Mouse (Mus musculus) A20 (cell line): ENCODE measurements around the gene 9230110F15Rik.
"Not testable (repeated sequence)": the region's sequence is repeated elsewhere in the genome, so short reads cannot be mapped to it uniquely, and the experiment has no call there.

Experiments
- DNase-seq: peaks from one replicate; pipeline ENCODE4 v3.0.0-alpha.2; 2011; ENCODE audit warnings: low read depth, low spot score

9230110F15Rik gene

GRCm38 (mm10) chr9:35844050-35844449 is at the start of gene 9230110F15Rik:
TSS of gene 9230110F15Rik (minus strand) at chr9:35844150.
- no peak for DNase-seq

GRCm38 (mm10) chr9:35893112-35893511 is 49.2 kb upstream of the 9230110F15Rik start:
- not testable (repeated sequence) for DNase-seq

GRCm38 (mm10) chr9:35817881-35818280 is 26.1 kb downstream of the 9230110F15Rik start:
- DNase-seq, result not testable (repeated sequence)

GRCm38 (mm10) chr9:35798146-35798545 is 45.8 kb downstream of the 9230110F15Rik start:
- DNase-seq, result no peak

- DNase-seq, result no peak
Measured at GRCm38 (mm10) chr9:35790001-35790400, 53.9 kb downstream of the 9230110F15Rik start, which contains the start of the genes Gm27235 and D730048I06Rik. TSS of gene Gm27235 (minus strand) at chr9:35790101. TSS of gene D730048I06Rik (minus strand) at chr9:35790112.
